ENCODE assay signal across 30 mouse cellular contexts in the genomic region with DNA sequence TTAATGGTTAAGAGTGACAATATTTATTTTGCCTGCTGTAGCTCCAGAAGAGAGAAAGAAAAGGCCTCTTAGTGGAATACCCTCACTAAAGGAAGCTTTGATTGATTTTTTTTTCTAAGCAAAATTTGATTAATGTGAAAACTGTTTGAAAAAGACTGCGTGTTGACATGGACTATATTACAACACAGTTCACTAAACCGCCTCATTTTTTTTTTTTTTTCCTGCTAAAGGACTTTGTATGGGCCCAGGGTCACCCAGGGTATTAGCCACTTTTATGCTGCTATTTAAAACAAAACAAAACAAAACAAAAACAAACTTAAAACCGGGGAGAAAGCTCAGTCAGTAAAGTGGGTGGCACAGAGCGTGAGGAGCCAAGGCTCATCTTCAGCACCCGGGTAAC.
"Had no signal": no experiment of that assay in that cellular context is flagged by ENCODE, and none has a peak within 500 bp of the region (broad histone marks: within the 10 kb centered on the region; RNA-seq: fewer than 3 reads in every experiment).

No protein-coding gene starts in this region.

- H3K36me3 ChIP-seq: heart, embryonic 10.5 days; heart, embryonic 12.5 days; heart, embryonic 13.5 days; heart, embryonic 15.5 days; hindbrain, embryonic 10.5 days; hindbrain, embryonic 12.5 days; hindbrain, embryonic 13.5 days; hindbrain, embryonic 15.5 days; intestine, embryonic 15.5 days; kidney, embryonic 15.5 days had no signal

- H3K4me1 ChIP-seq: heart, embryonic 10.5 days; heart, embryonic 12.5 days; heart, embryonic 13.5 days; heart, embryonic 15.5 days; hindbrain, embryonic 10.5 days; hindbrain, embryonic 12.5 days; hindbrain, embryonic 13.5 days; hindbrain, embryonic 15.5 days; intestine, embryonic 15.5 days; kidney, embryonic 15.5 days had no signal

- H3K27ac ChIP-seq: heart, embryonic 10.5 days; heart, embryonic 13.5 days; heart, embryonic 15.5 days; hindbrain, embryonic 10.5 days; hindbrain, embryonic 12.5 days; hindbrain, embryonic 13.5 days; hindbrain, embryonic 14.5 days; hindbrain, embryonic 15.5 days; hindbrain, postnatal 0 days; intestine, embryonic 15.5 days; kidney, embryonic 15.5 days; kidney, postnatal 0 days; layer of hippocampus, adult 2 months had no signal

- H3K27me3 ChIP-seq: heart, embryonic 12.5 days; heart, embryonic 13.5 days; heart, embryonic 15.5 days; hindbrain, embryonic 12.5 days; hindbrain, embryonic 13.5 days; hindbrain, embryonic 15.5 days; intestine, embryonic 15.5 days; kidney, embryonic 15.5 days had no signal

- DNase-seq: heart, postnatal 10 days; heart, postnatal 14 days; heart, postnatal 36 days; heart, postnatal 4 days; kidney, adult 11 months; kidney, adult 18-20 months; kidney, adult 2 months; kidney, adult 8-10 months; kidney, adult 9 months; kidney, postnatal 10 days; kidney, postnatal 14 days; kidney, postnatal 25 days; kidney, postnatal 36 days; kidney, postnatal 4 days; layer of hippocampus, adult 9-11 months; layer of hippocampus, postnatal 36 days had no signal

- H3K9ac ChIP-seq: heart, embryonic 12.5 days; heart, embryonic 13.5 days; heart, embryonic 15.5 days; hindbrain, embryonic 12.5 days; hindbrain, embryonic 13.5 days; hindbrain, embryonic 14.5 days; hindbrain, embryonic 15.5 days; intestine, embryonic 15.5 days; kidney, embryonic 15.5 days had no signal

- H3K4me3 ChIP-seq: heart, embryonic 10.5 days; heart, embryonic 12.5 days; heart, embryonic 13.5 days; heart, embryonic 15.5 days; hindbrain, embryonic 10.5 days; hindbrain, embryonic 12.5 days; hindbrain, embryonic 13.5 days; hindbrain, embryonic 15.5 days; intestine, embryonic 15.5 days; kidney, embryonic 15.5 days; layer of hippocampus, adult 2 months had no signal
